Mouse (Mus musculus) embryonic facial prominence, embryonic 15.5 days (tissue): ENCODE results near the gene Lrrc1. TPM values are rescaled to one million over a fixed set of nuclear protein-coding genes. Genes with fewer than 3 reads are reported as not detected.

Experiments used
- ATAC-seq: fragments of 200-750 bp; cut with Nextera tagmentation; 2 replicates; pipeline ENCODE4 v1.8.0; 2017; ENCODE audit warnings: low read depth, moderate TSS enrichment; ENCODE audit not compliant: insufficient number of reproducible peaks, low FRiP score, low TSS enrichment
- H3K27ac ChIP-seq: fragments of 300-500 bp; sonication (generic); replicated peaks from 2 replicates; pipeline ENCODE4 v1.5.1; 2015; ENCODE audit warnings: mild to moderate bottlenecking, inconsistent platforms
- H3K27me3 ChIP-seq: fragments of 300-500 bp; sonication (generic); 2 replicates; pipeline ENCODE4 v1.6.1; 2015; ENCODE audit warnings: inconsistent platforms
- H3K36me3 ChIP-seq: fragments of 300-500 bp; sonication (generic); 2 replicates; pipeline ENCODE4 v1.6.1; 2015; ENCODE audit warnings: mild to moderate bottlenecking, inconsistent platforms
- H3K4me1 ChIP-seq: fragments of 300-500 bp; sonication (generic); 2 replicates; pipeline ENCODE4 v1.6.1; 2015; ENCODE audit warnings: inconsistent platforms
- H3K4me2 ChIP-seq: fragments of 300-500 bp; sonication (generic); replicated peaks from 2 replicates; pipeline ENCODE4 v1.6.1; 2015; ENCODE audit warnings: mild to moderate bottlenecking, inconsistent platforms
- H3K4me3 ChIP-seq: fragments of 300-500 bp; sonication (generic); replicated peaks from 2 replicates; pipeline ENCODE4 v1.5.1; 2015; ENCODE audit warnings: mild to moderate bottlenecking, inconsistent platforms
- H3K9ac ChIP-seq: fragments of 300-500 bp; sonication (generic); 2 replicates; pipeline ENCODE4 v1.6.1; 2015; ENCODE audit warnings: inconsistent platforms
- H3K9me3 ChIP-seq: fragments of 300-500 bp; sonication (generic); replicated peaks from 2 replicates; pipeline ENCODE4 v1.6.1; 2016; ENCODE audit warnings: inconsistent platforms
- WGBS: fragments of 180-500 bp; shearing (Covaris S2); methylation state at CpG from one replicate; pipeline ENCODE4 v1.1.7; 2015; 5-methylcytosine and 5-hydroxymethylcytosine counted together
- polyA plus RNA-seq: library from polyadenylated mRNA; unstranded; fragments of >200 nt; fragmentation: Nextera tagmentation; extraction: Ambion mirVana; gene quantifications from 2 replicates; pipeline ENCODE4 v1.2.1, GENCODE M21; 2015

The Lrrc1 gene
- polyA plus RNA-seq, 1 experiment from 2014 or later: 19.5 TPM

DNA sequence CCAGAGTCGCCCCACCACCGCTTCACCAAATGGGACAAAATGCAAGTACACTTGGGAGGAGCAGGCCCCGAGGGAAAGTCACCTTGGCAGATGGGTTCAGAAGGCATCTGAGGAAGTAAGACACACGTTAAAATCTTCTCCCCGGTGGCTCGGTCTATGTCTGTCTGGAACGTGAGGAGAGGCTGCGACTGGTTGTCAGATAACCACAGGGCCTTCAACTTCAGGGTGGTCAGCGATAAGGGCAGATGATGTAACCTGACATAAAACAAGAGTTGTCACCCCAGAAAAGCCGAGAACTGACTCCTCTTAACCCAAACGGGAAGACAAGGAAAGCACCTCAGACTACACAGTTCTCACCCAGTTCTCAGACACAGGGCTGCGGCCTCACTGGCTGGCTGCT is 109.7 kb downstream of the Lrrc1 start:
- H3K27ac ChIP-seq: no peak overlapping the region
- no peak overlapping the region for H3K4me2 ChIP-seq
- no peaks in the 10 kb centered on the region for H3K27me3 ChIP-seq
- H3K9me3 ChIP-seq: no peaks in the 10 kb centered on the region
- H3K4me3 ChIP-seq: no peak overlapping the region
- H3K9ac ChIP-seq: no peak overlapping the region
- 75% methylated on average over 12 of the region's 12 CpGs for WGBS
- ATAC-seq: no peak
- peaks cover 16% of the 10 kb centered on the region; the same call in 1 of the 2 replicates for H3K36me3 ChIP-seq
- H3K4me1 ChIP-seq: no peaks in the 10 kb centered on the region

DNA sequence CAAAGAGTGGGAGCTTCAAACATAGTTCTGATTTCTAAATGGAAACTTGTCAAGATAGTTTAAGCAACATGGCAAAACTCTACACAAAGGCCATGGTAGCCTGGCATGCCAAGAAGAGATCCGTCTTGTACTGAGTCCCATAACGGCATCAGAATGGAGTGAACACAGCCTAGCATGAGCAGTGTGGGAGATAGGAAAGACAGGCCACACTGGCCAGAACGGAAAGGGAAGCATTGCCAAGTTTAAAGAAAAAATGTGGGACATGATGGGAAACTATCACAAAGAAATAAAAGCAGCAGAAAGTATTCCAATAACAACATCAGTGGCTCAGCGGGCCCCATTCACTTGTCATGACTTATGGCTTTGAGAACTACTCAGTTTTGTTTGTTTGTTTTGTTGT is 111.2 kb downstream of the Lrrc1 start:
- H3K9ac ChIP-seq: no peak overlapping the region
- 90% methylated on average over 4 of the region's 4 CpGs for whole genome bisulfite sequencing
- H3K4me2 ChIP-seq: no peak overlapping the region
- no peaks in the 10 kb centered on the region for H3K27me3 ChIP-seq
- no peaks in the 10 kb centered on the region for H3K9me3 ChIP-seq
- no peak overlapping the region for H3K4me3 ChIP-seq
- peaks cover 16% of the 10 kb centered on the region; the same call in 1 of the 2 replicates for H3K36me3 ChIP-seq
- ATAC-seq: no peak
- H3K27ac ChIP-seq: no peak overlapping the region
- peaks cover 12% of the 10 kb centered on the region for H3K4me1 ChIP-seq

DNA sequence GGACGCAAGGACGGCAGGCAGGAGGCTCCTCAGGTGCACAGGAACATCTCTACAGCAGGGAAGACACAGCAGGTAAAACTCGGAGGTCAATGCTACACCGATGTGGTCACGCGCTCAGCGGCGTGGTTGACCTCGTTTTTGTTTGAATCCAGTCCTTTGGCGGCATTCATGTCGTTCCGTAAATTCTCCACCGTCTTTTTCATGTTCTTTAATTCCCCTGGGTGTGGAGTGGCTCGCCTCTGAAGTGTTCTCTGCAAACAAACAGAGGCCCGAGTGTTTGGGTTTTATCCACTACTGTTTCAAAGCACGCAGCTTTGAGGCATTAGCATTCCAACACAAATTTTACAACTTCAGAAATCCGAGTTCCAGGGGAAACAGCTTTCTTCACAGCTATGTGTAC is 112.6 kb downstream of the Lrrc1 start:
- Histone ChIP-seq H3K4me2 (no peak overlapping the region), H3K4me3 (no peak overlapping the region), H3K27me3 (no peaks in the 10 kb centered on the region), H3K36me3 (peaks cover 11% of the 10 kb centered on the region; the same call in 1 of the 2 replicates), H3K4me1 (peaks cover 27% of the 10 kb centered on the region), H3K9ac (no peak overlapping the region), H3K9me3 (no peaks in the 10 kb centered on the region), H3K27ac (no peak overlapping the region)
- WGBS: 68% methylated on average over 17 of the region's 17 CpGs
- no peak for ATAC-seq

DNA sequence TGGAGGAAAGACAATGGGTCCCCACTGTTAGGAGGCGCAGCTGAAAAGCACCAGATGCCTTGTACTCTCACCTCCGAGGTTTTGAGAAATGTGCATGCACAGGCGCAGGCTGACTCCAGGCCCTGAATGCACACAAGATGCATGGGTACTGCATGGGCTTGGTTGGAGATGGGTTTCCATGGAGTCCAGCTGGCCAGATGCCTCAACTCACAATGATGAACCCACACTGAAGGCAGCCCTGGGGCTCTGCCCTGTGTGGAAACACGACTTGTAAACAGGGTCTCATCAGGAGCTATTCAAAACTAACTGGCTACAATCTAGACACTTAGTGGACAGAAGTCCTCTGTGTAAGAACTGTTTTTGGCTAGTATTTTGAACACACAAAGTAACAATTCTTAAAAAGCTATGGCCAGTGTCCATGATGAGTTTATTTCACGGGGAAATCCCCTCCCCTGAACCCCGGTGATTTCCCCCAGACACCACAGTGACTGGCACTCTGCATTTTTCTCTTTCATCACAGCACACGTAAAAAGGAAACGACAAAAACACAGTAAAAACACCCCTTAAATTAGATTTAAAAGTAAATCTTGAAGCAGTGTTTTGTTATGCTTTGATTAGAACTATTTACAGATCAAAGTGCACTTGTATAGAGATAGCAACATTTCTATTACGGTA is 114.1 kb downstream of the Lrrc1 start:
- peaks cover 10% of the 10 kb centered on the region; the same call in 1 of the 2 replicates for H3K36me3 ChIP-seq
- WGBS: 72% methylated on average over 9 of the region's 9 CpGs
- H3K27ac ChIP-seq: no peak overlapping the region

DNA sequence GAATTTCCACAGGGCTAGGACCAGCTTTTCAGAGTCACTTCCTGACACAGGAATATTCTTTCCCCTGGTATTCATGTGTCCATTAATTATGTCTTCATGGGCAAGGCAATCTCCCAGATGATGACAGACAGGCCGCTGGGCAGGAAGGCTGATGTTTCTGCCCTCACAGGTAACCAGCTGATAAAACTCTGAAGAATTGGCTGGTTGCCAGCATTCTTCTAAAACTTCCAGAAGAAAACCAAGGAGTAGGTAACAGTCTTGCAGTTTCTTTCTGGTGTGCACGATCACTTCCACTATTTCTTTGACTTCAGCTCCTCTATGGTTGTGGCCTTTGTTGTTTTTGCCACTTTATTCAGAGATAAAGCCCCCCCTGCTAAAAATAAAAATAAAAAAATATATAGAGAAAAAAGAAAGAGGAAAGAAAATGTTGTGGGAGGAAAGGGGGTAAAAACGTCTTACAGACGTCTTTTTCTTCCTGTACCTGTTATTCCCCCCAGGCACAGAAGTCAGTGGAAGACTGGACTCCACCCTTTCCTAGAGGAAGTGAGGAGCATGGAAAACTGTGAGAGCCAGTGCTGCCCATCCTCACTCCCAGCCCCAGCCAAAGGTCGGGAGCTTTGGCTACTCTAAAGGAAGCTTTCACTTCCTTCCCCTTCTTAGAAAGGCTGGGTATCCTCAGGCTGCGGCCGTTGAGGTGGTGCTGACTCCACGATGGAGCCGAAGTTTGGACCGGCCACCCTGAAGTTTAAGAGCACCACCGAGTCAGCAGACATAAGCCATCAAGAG is 115.2 kb downstream of the Lrrc1 start:
- Histone ChIP-seq H3K27me3 (no peaks in the 10 kb centered on the region), H3K4me2 (no peak overlapping the region), H3K9me3 (no peaks in the 10 kb centered on the region), H3K9ac (no peak overlapping the region), H3K4me3 (no peak overlapping the region), H3K4me1 (peaks cover 41% of the 10 kb centered on the region), H3K27ac (no peak overlapping the region; the same call in 1 of the 2 replicates), H3K36me3 (peaks cover 10% of the 10 kb centered on the region; the same call in 1 of the 2 replicates)
- ATAC-seq: no peak
- WGBS: 69% methylated on average over 11 of the region's 11 CpGs

More for the DNA sequence above, 114.1 kb downstream of the Lrrc1 start:
- Histone ChIP-seq H3K4me3 (no peak overlapping the region), H3K9me3 (no peaks in the 10 kb centered on the region), H3K4me1 (peaks cover 37% of the 10 kb centered on the region), H3K9ac (no peak overlapping the region), H3K4me2 (no peak overlapping the region), H3K27me3 (no peaks in the 10 kb centered on the region)
- no peak for ATAC-seq

DNA sequence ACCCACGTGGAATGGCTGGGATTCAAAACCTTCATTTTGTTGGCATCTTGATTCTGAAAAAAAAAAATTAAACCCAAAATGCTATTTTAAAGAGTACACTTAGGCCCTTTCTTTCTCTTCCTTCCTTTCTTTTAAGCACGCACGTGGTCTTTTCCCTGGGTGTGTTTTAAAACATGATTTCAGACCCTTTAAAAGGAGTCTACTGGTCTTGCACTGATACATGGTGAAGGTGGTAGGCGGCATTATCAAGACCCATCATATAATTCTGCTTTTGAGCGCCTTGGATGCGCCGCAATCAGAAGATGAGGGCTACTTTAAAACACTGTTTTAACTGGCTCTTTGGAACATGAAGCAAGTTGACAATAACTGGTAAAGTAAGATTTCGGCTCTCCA is 115.9 kb downstream of the Lrrc1 start:
- WGBS: 76% methylated on average over 8 of the region's 8 CpGs
- H3K4me3 ChIP-seq: no peak overlapping the region
- no peaks in the 10 kb centered on the region for H3K9me3 ChIP-seq
- peak overlapping the region; percentile 79 for H3K27ac ChIP-seq
- peaks cover 41% of the 10 kb centered on the region for H3K4me1 ChIP-seq
- no peak for ATAC-seq
- no peak overlapping the region for H3K9ac ChIP-seq
- H3K27me3 ChIP-seq: no peaks in the 10 kb centered on the region
- peaks cover 10% of the 10 kb centered on the region; the same call in 1 of the 2 replicates for H3K36me3 ChIP-seq
- no peak overlapping the region for H3K4me2 ChIP-seq

DNA sequence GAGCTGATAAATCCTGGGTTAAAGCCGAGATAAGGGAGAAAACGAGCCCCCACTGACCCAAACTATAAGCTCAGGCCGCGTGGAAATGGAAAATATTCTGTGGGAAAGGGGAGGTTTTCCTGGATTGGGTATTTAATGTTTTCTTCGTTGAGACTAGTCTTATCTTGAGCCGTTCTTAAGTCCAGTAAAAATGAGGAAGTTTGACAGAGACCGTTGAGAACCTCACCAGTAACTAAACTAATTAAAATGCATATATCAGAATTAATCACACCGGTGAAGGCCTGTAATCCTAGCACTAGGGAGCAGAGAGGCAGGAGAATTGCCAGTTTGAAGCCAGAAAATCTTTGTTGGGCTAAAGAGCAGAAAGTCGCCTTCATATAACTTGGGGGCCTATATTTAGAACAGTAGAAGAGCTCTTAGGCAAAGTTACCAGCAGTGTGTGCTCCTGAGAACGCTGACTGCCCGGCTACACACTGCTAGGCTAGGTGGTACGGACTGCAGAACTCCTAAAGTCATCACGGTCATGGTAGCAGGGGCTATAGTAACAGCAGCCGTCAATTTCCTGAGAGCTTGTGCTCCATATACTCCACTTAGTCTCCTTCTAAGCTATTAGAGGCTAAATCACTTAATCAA is 116.4 kb downstream of the Lrrc1 start:
- Histone ChIP-seq H3K9ac (no peak overlapping the region), H3K4me3 (no peak overlapping the region), H3K4me1 (peaks cover 41% of the 10 kb centered on the region), H3K4me2 (peak overlapping the region; percentile 48), H3K36me3 (peaks cover 10% of the 10 kb centered on the region; the same call in 1 of the 2 replicates), H3K27ac (peak overlapping the region; percentile 79), H3K27me3 (no peaks in the 10 kb centered on the region), H3K9me3 (no peaks in the 10 kb centered on the region)
- ATAC-seq: no peak
- WGBS: 28% methylated on average over 14 of the region's 14 CpGs

DNA sequence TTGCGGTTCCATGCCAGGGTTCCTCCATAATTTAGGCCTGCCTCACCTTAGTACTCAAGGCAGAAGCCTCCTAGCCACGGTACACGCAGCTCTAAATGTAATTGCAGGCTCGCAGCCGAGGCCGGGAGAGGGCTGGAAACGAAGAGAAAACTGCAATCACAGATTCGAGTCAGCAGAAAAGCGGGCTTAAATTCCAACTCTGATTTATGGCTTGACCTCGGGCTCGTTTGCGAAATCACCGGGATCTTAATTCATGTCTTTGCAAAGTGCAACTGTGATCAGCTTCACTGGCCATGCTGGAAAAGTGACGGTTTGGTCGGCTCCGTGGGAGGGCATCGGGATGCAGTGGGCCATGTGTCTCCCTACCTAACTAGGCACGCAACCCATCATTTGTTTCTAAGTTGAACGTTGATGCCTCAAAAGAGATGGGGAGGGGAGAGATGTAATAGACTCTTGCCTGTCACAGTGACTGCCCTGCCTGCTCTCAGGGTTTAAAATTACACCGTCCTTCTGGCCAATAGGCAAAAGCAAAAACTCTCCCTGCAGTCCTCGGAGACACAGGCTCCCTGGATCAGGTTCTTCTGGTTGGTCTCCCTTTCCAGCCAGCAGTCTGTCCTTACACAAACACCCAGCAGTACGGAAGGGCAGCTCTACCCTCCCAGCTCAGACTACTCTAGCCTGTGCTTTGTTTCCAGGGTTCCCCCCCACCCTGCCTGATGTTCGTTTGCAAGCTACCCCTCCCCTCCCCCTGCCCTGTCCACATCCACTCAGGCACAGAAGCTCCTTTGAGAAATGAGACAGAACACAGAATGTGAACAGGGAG is 117.2 kb downstream of the Lrrc1 start:
- no peaks in the 10 kb centered on the region for H3K27me3 ChIP-seq
- H3K4me1 ChIP-seq: peaks cover 41% of the 10 kb centered on the region
- ATAC-seq: peak; percentile 81
- H3K4me3 ChIP-seq: peak overlapping the region; percentile 18
- H3K4me2 ChIP-seq: peak overlapping the region; percentile 48
- peak overlapping the region; percentile 79 for H3K27ac ChIP-seq
- no peaks in the 10 kb centered on the region for H3K9me3 ChIP-seq
- H3K9ac ChIP-seq: no peak overlapping the region
- 12% methylated on average over 23 of the region's 23 CpGs for WGBS
- peaks cover 10% of the 10 kb centered on the region; the same call in 1 of the 2 replicates for H3K36me3 ChIP-seq

DNA sequence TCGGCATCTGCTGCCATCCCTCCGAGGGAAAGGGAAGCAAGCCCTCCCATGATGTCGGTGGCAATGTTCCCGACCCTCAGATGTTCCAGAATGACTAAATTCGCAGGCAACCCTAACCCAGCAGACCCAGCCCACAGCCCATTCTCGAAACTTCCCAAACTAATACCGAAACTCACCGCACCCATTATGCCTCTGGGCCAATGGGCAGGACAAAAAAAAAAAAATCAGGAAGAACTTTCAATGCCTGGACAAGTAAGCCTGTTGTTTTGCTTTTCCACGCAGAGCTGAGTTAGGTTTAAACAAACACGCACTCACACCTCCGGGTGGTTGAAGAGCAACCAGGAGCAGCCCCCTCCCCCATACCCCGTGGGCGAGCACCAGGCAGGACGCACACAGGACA is 118.6 kb downstream of the Lrrc1 start:
- Histone ChIP-seq H3K9ac (no peak overlapping the region), H3K27me3 (no peaks in the 10 kb centered on the region), H3K36me3 (peaks cover 1% of the 10 kb centered on the region; the same call in 1 of the 2 replicates), H3K4me2 (peak overlapping the region; percentile 17; the same call in 1 of the 2 replicates), H3K4me3 (no peak overlapping the region), H3K27ac (peak overlapping the region; percentile 79; the same call in 1 of the 2 replicates), H3K4me1 (peaks cover 41% of the 10 kb centered on the region), H3K9me3 (no peaks in the 10 kb centered on the region)
- WGBS: 27% methylated on average over 14 of the region's 14 CpGs
- ATAC-seq: no peak

DNA sequence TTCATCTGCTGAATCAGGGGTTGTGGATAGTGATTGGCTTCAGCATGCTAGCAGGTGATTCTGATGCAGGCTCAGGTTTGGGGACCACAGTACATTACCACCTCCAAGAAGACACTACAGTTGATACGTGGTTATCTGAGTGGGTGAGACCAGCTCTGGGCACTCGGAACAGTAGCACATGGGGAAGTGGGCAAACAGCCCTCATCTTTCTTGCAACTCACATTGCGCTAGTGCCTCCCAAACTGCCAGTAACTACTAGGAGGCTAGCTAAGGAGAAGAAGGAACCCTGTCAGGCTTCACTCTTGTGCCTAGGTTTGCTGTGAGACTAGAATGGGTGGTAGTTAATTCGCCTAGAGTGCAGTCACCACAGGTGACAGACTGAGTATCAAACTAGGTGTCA is 119.1 kb downstream of the Lrrc1 start:
- Histone ChIP-seq H3K4me1 (peaks cover 41% of the 10 kb centered on the region), H3K27me3 (no peaks in the 10 kb centered on the region), H3K27ac (peak overlapping the region; percentile 39; the same call in 1 of the 2 replicates), H3K9me3 (no peaks in the 10 kb centered on the region), H3K4me3 (no peak overlapping the region), H3K4me2 (no peak overlapping the region), H3K9ac (no peak overlapping the region), H3K36me3 (no peaks in the 10 kb centered on the region)
- 81% methylated on average over 4 of the region's 4 CpGs for WGBS
- ATAC-seq: no peak
